Mouse (Mus musculus) lung, embryonic 16.5 days (tissue): ENCODE measurements around the gene Secisbp2l. TPM values are rescaled to one million over a fixed set of nuclear protein-coding genes. Genes with fewer than 3 reads are reported as not detected.

Experiments used
- ATAC-seq: fragments of 200-750 bp; cut with Nextera tagmentation; 2 replicates; pipeline ENCODE4 v1.8.0; 2017; ENCODE audit warnings: low read depth, mild to moderate bottlenecking, moderate library complexity
- H3K27ac ChIP-seq: fragments of 300-500 bp; sonication (generic); 2 replicates; pipeline ENCODE4 v1.5.1; 2014; ENCODE audit warnings: mild to moderate bottlenecking, control low read depth, low read length
- H3K27me3 ChIP-seq: fragments of 300-500 bp; sonication (generic); 2 replicates; pipeline ENCODE4 v1.6.1; 2014; ENCODE audit warnings: low read depth, low read length, mixed read lengths; ENCODE audit not compliant: control insufficient read depth, insufficient read depth
- H3K36me3 ChIP-seq: fragments of 300-500 bp; sonication (generic); 2 replicates; pipeline ENCODE4 v1.6.1; 2014; ENCODE audit warnings: low read length; ENCODE audit not compliant: control insufficient read depth, insufficient read depth
- H3K4me1 ChIP-seq: fragments of 300-500 bp; sonication (generic); replicated peaks from 2 replicates; pipeline ENCODE4 v1.6.1; 2014; ENCODE audit warnings: low read length, mixed read lengths; ENCODE audit not compliant: control insufficient read depth, insufficient read depth
- H3K4me2 ChIP-seq: fragments of 300-500 bp; sonication (generic); 2 replicates; pipeline ENCODE4 v1.6.1; 2014; ENCODE audit warnings: low read depth, low read length, control low read depth
- H3K4me3 ChIP-seq: fragments of 300-500 bp; sonication (generic); 2 replicates; pipeline ENCODE4 v1.5.1; 2014; ENCODE audit warnings: mild to moderate bottlenecking, low read length, control low read depth
- H3K9ac ChIP-seq: fragments of 300-500 bp; sonication (generic); 2 replicates; pipeline ENCODE4 v1.6.1; 2014; ENCODE audit warnings: low read length, control low read depth
- H3K9me3 ChIP-seq: fragments of 300-500 bp; sonication (generic); 2 replicates; pipeline ENCODE4 v1.6.1; 2016; ENCODE audit warnings: low read length; ENCODE audit not compliant: control insufficient read depth
- WGBS: fragments of 180-500 bp; shearing (Covaris S2); extraction: QIAGEN DNeasy Blood & Tissue Kit; methylation state at CpG from one replicate; pipeline ENCODE4 v1.1.7; 2014; 5-methylcytosine and 5-hydroxymethylcytosine counted together
- polyA plus RNA-seq: library from polyadenylated mRNA; unstranded; fragments of >200 nt; fragmentation: Nextera tagmentation; extraction: Ambion mirVana; gene quantifications from 2 replicates; pipeline ENCODE4 v1.2.1, GENCODE M21; 2015

Secisbp2l gene
- polyA plus RNA-seq, 1 experiment from 2014 or later, result 20.6 TPM

- WGBS, result 5% methylated on average over 35 of the region's 35 CpGs
- Histone ChIP-seq H3K27ac (peak overlapping the region; percentile 62), H3K27me3 (no peaks in the 10 kb centered on the region), H3K9ac (peak overlapping the region; percentile 88), H3K4me1 (0 out of 2 replicates have a peak, but pooled peaks cover 5% of the 10 kb centered on the region), H3K36me3 (no peaks in the 10 kb centered on the region), H3K4me2 (peak overlapping the region; percentile 88), H3K4me3 (peak overlapping the region; percentile 58), H3K9me3 (no peaks in the 10 kb centered on the region)
- peak; percentile 97 for ATAC-seq
These were observed 50.7 kb downstream of the Secisbp2l start for GRCm38 (mm10) chr2:125731763-125732560.

DNA sequence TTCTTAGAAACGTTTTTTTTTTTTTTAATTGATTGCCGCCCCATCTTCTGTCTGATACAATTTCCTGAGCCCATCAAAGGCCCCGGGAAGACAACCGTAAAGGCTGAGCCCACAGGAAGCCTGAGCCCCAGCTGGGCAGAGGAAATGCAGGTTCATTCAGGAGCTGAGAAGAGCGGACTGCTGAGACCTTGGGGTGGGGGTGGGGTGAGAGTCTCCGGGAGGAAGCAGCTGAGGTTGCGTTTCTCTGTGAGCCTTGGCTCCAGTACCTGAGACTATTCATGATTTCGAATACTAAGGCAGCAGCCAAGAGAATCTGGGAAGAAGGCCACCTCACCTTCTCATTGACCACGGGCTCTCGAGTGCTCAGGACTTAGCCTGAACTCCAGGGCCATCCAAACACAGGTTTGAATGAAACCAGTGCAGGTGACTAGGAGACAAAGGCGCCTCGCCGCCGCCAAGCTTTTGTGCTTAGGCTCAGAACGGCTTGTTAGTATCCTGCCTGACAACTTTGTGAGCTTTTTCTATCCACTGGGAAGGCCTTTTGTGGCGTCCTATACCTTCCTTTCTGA lies 58.0 kb downstream of the Secisbp2l start:
- Histone ChIP-seq H3K4me3 (peak overlapping the region; percentile 54), H3K27ac (no peak overlapping the region), H3K36me3 (no peaks in the 10 kb centered on the region), H3K9me3 (no peaks in the 10 kb centered on the region), H3K9ac (peak overlapping the region; percentile 2; the same call in 1 of the 2 replicates), H3K4me1 (peaks cover 18% of the 10 kb centered on the region), H3K4me2 (peak overlapping the region; percentile 98), H3K27me3 (peaks cover 23% of the 10 kb centered on the region)
- ATAC-seq, result peak; percentile 31; the same call in 1 of the 2 replicates
- 2% methylated on average over 16 of the region's 16 CpGs for WGBS

DNA sequence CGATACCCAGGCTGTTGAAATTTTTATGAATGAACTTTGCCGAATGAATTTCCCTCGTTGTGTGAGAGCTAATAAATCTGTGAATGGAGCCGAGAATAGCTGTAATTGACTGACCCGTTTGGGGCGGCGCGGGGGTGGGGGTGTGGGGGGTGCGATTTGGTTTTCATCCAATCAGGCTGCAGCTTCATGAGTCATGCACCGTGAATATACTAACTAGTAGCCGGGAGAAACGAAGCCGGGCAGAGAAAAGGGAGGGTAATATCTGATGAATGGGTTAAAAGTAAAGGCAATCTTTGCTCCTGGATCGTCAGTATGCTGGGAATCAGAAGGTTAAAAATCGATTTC lies 58.6 kb downstream of the Secisbp2l start, which contains the start of gene Shc4:
Shc4 (minus strand) TSS at position 63 of the 345 bp plus-strand sequence.
- Histone ChIP-seq H3K9ac (peak within 1 kb of the TSS; percentile 61), H3K4me1 (peaks cover 18% of the 10 kb centered on the region), H3K9me3 (no peaks in the 10 kb centered on the region), H3K4me2 (peak within 1 kb of the TSS; percentile 98), H3K27ac (no peak within 1 kb of the TSS), H3K27me3 (peaks cover 23% of the 10 kb centered on the region), H3K4me3 (peak within 1 kb of the TSS; percentile 54), H3K36me3 (no peaks in the 10 kb centered on the region)
- peak; percentile 75 for ATAC-seq
- WGBS, result 0% methylated on average over 15 of the region's 15 CpGs

- Histone ChIP-seq H3K36me3 (no peaks in the 10 kb centered on the region), H3K9me3 (no peaks in the 10 kb centered on the region), H3K4me1 (peaks cover 18% of the 10 kb centered on the region), H3K27me3 (peaks cover 23% of the 10 kb centered on the region), H3K4me3 (peak overlapping the region; percentile 54), H3K4me2 (peak overlapping the region; percentile 98), H3K27ac (no peak overlapping the region), H3K9ac (peak overlapping the region; percentile 61)
- under 1% methylated on average over 32 of the region's 34 CpGs for WGBS
- ATAC-seq, result peak; percentile 86
These were observed 59.1 kb downstream of the Secisbp2l start for GRCm38 (mm10) chr2:125723408-125724085.

DNA sequence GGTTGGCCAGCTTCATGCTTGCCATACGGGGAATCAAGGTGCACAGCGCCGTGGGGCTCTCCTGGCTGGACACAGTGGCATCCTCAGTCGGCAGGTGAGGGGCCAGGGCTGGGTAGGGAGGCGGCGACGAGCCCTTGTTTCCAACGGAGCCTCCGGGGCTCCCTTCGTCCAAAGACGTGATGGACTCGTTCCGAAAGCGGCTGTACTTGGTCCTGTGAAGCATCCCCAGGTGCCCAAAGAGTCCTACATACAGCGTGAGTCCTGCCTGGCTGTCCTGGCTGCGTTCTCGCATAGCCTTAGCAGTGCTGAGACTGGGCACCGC lies 59.6 kb downstream of the Secisbp2l start:
- H3K4me1 ChIP-seq, result peaks cover 18% of the 10 kb centered on the region
- H3K27me3 ChIP-seq, result peaks cover 23% of the 10 kb centered on the region
- H3K4me3 ChIP-seq, result peak overlapping the region; percentile 54
- 0 out of 2 replicates have a peak, but pooled peaks have one; percentile 2 for ATAC-seq
- H3K36me3 ChIP-seq, result no peaks in the 10 kb centered on the region
- peak overlapping the region; percentile 98 for H3K4me2 ChIP-seq
- H3K27ac ChIP-seq, result no peak overlapping the region
- WGBS, result 2% methylated on average over 18 of the region's 18 CpGs
- peak overlapping the region; percentile 61 for H3K9ac ChIP-seq
- no peaks in the 10 kb centered on the region for H3K9me3 ChIP-seq

DNA sequence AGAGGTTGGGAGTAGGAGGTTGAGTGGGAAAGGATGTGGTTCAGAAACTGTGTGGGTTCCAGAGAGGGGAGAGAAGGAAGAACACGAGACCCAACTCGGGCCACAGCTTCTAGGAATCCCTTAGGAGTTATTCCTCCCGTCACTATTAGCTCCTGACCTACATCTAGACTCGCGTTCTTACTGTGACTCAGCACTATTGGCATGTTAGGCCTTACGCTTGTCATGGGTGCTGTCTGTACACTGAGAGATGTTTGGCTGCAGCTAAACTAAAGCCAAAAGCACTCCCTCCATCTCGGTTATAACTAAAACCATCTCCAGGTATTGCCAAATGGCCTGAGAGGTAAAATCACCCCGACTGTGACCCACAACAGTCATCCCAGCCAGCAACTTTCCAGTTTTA lies 66.1 kb downstream of the Secisbp2l start:
- Histone ChIP-seq H3K4me2 (no peak overlapping the region), H3K4me1 (no peaks in the 10 kb centered on the region), H3K27ac (no peak overlapping the region), H3K4me3 (no peak overlapping the region), H3K36me3 (no peaks in the 10 kb centered on the region), H3K9ac (no peak overlapping the region), H3K27me3 (peaks cover 5% of the 10 kb centered on the region; the same call in 1 of the 2 replicates), H3K9me3 (no peaks in the 10 kb centered on the region)
- WGBS, result 81% methylated on average over 8 of the region's 8 CpGs
- ATAC-seq, result no peak

GRCm38 (mm10) chr2:125706510-125706921 lies 76.2 kb downstream of the Secisbp2l start:
- ATAC-seq, result no peak
- H3K27ac ChIP-seq, result no peak overlapping the region
- H3K36me3 ChIP-seq, result no peaks in the 10 kb centered on the region
- H3K4me1 ChIP-seq, result no peaks in the 10 kb centered on the region
- H3K4me3 ChIP-seq, result no peak overlapping the region
- 54% methylated on average over 5 of the region's 5 CpGs for WGBS
- no peaks in the 10 kb centered on the region for H3K27me3 ChIP-seq
- H3K9me3 ChIP-seq, result no peaks in the 10 kb centered on the region
- no peak overlapping the region for H3K4me2 ChIP-seq
- H3K9ac ChIP-seq, result no peak overlapping the region

- WGBS, result 64% methylated on average over 12 of the region's 12 CpGs
- Histone ChIP-seq H3K27me3 (no peaks in the 10 kb centered on the region), H3K4me2 (no peak overlapping the region), H3K9ac (no peak overlapping the region), H3K36me3 (no peaks in the 10 kb centered on the region), H3K4me3 (no peak overlapping the region), H3K4me1 (no peaks in the 10 kb centered on the region), H3K9me3 (no peaks in the 10 kb centered on the region), H3K27ac (no peak overlapping the region)
- ATAC-seq, result no peak
These were observed 77.6 kb downstream of the Secisbp2l start for GRCm38 (mm10) chr2:125704907-125705631.

- no peak overlapping the region for H3K27ac ChIP-seq
- no peak overlapping the region for H3K4me2 ChIP-seq
- H3K9ac ChIP-seq, result no peak overlapping the region
- no peaks in the 10 kb centered on the region for H3K27me3 ChIP-seq
- H3K4me3 ChIP-seq, result no peak overlapping the region
- no peaks in the 10 kb centered on the region for H3K4me1 ChIP-seq
- no peaks in the 10 kb centered on the region for H3K36me3 ChIP-seq
- no peaks in the 10 kb centered on the region for H3K9me3 ChIP-seq
- 74% methylated on average over 2 of the region's 2 CpGs for WGBS
- no peak for ATAC-seq
These were observed 79.8 kb downstream of the Secisbp2l start for GRCm38 (mm10) chr2:125702851-125703250.
